Mouse (Mus musculus) neural tube, embryonic 12.5 days (tissue): ENCODE results near the gene Fam217b. TPM values are rescaled to one million over a fixed set of nuclear protein-coding genes. Genes with fewer than 3 reads are reported as not detected.

Source experiments
- ATAC-seq: fragments of 200-750 bp; cut with Nextera tagmentation; 2 replicates; pipeline ENCODE4 v1.8.0; 2017; ENCODE audit warnings: low read depth, mild to moderate bottlenecking, moderate TSS enrichment, moderate library complexity; ENCODE audit not compliant: low FRiP score
- H3K27ac ChIP-seq: fragments of 300-500 bp; sonication (generic); 2 replicates; pipeline ENCODE4 v1.5.1; 2016
- H3K27me3 ChIP-seq: fragments of 300-500 bp; sonication (generic); replicated peaks from 2 replicates; pipeline ENCODE4 v1.6.1; 2016; ENCODE audit warnings: mild to moderate bottlenecking
- H3K36me3 ChIP-seq: fragments of 300-500 bp; sonication (generic); 2 replicates; pipeline ENCODE4 v1.6.1; 2016; ENCODE audit warnings: mild to moderate bottlenecking
- H3K4me1 ChIP-seq: fragments of 300-500 bp; sonication (generic); 2 replicates; pipeline ENCODE4 v1.6.1; 2016
- H3K4me2 ChIP-seq: fragments of 300-500 bp; sonication (generic); replicated peaks from 2 replicates; pipeline ENCODE4 v1.6.1; 2016; ENCODE audit warnings: mild to moderate bottlenecking
- H3K4me3 ChIP-seq: fragments of 300-500 bp; sonication (generic); 2 replicates; pipeline ENCODE4 v1.5.1; 2016
- H3K9ac ChIP-seq: fragments of 300-500 bp; sonication (generic); 2 replicates; pipeline ENCODE4 v1.6.1; 2016; ENCODE audit warnings: mild to moderate bottlenecking
- H3K9me3 ChIP-seq: fragments of 300-500 bp; sonication (generic); 2 replicates; pipeline ENCODE4 v1.6.1; 2016; ENCODE audit warnings: mild to moderate bottlenecking
- WGBS: fragments of 180-500 bp; shearing (Covaris S2); methylation state at CpG from one replicate; pipeline ENCODE4 v1.1.7; 2016; 5-methylcytosine and 5-hydroxymethylcytosine counted together
- polyA plus RNA-seq: library from polyadenylated mRNA; unstranded; fragments of >200 nt; fragmentation: Nextera tagmentation; extraction: Ambion mirVana; gene quantifications from 2 replicates; pipeline ENCODE4 v1.2.1, GENCODE M21; 2016

The Fam217b gene
- polyA plus RNA-seq, 1 experiment from 2014 or later = 6.3 TPM

DNA sequence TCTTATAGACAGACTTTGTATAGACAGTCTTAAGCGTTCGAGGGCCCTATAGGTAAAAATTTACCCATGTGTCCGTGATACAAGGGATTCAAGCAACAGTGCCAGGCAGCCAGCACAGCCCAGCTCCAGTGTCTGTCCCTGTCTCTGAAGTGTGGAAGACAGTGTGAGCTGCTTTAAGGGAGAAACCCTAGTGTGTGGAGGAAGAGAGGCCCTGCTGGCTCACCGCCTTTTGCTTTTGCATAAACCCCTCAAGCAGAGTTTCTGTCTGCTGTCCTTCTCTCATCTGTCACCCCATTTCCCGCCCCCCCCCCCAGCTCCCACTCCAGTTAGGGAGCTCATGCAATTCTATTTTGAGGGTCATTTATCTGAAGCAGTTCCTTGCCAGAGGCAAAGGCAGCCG lies 7.3 kb downstream of the Fam217b start:
- ATAC-seq = no peak
- 52% methylated on average over 6 of the region's 6 CpGs for WGBS

DNA sequence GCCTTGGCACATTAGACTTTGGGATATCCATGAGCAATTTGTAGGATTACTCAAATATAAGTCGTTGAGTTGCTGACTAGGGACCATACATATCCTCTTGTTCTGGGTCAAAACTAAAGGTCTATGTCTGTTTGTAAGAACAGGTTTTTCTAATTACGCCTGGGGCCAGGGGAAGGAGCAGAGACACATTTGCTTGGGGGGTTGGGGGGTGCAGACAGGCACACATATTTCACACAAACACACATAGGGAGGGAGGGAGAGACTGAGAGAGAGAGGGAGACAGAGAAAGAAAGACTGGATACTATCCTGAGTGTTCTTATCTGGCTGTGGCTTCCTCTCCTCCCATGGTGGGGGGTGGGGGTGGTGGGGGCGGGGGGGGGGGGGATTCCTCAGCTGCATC lies 7.9 kb downstream of the Fam217b start:
- peaks cover 10% of the 10 kb centered on the region for H3K4me1 ChIP-seq
- no peak overlapping the region for H3K4me2 ChIP-seq
- no peak overlapping the region for H3K27ac ChIP-seq
- H3K9ac ChIP-seq = no peak overlapping the region
- no peaks in the 10 kb centered on the region for H3K27me3 ChIP-seq
- no peak overlapping the region for H3K4me3 ChIP-seq
- H3K9me3 ChIP-seq = no peaks in the 10 kb centered on the region
- no peaks in the 10 kb centered on the region for H3K36me3 ChIP-seq
- 44% methylated on average over 3 of the region's 3 CpGs for WGBS
- ATAC-seq = no peak

More for the DNA sequence above, 7.3 kb downstream of the Fam217b start:
- H3K4me3 ChIP-seq = no peak overlapping the region
- no peak overlapping the region for H3K27ac ChIP-seq
- H3K4me1 ChIP-seq = peaks cover 10% of the 10 kb centered on the region
- no peaks in the 10 kb centered on the region for H3K36me3 ChIP-seq
- H3K4me2 ChIP-seq = no peak overlapping the region
- no peaks in the 10 kb centered on the region for H3K9me3 ChIP-seq
- H3K9ac ChIP-seq = no peak overlapping the region
- H3K27me3 ChIP-seq = no peaks in the 10 kb centered on the region

- Histone ChIP-seq H3K4me2 (no peak overlapping the region), H3K36me3 (no peaks in the 10 kb centered on the region), H3K9ac (no peak overlapping the region), H3K9me3 (no peaks in the 10 kb centered on the region), H3K4me1 (peaks cover 10% of the 10 kb centered on the region), H3K4me3 (no peak overlapping the region), H3K27me3 (no peaks in the 10 kb centered on the region), H3K27ac (no peak overlapping the region)
- no peak for ATAC-seq
- WGBS = 79% methylated on average over 5 of the region's 5 CpGs
These were observed 8.9 kb downstream of the Fam217b start for GRCm38 (mm10) chr2:178423223-178423622.

- Histone ChIP-seq H3K9me3 (no peaks in the 10 kb centered on the region), H3K36me3 (no peaks in the 10 kb centered on the region), H3K4me1 (peaks cover 6% of the 10 kb centered on the region), H3K4me3 (no peak overlapping the region), H3K27me3 (no peaks in the 10 kb centered on the region), H3K4me2 (no peak overlapping the region), H3K9ac (no peak overlapping the region), H3K27ac (no peak overlapping the region)
- no peak; the same call in 1 of the 2 replicates for ATAC-seq
- 52% methylated on average over 4 of the region's 4 CpGs for WGBS
These were observed 11.9 kb downstream of the Fam217b start for GRCm38 (mm10) chr2:178426229-178426628.

DNA sequence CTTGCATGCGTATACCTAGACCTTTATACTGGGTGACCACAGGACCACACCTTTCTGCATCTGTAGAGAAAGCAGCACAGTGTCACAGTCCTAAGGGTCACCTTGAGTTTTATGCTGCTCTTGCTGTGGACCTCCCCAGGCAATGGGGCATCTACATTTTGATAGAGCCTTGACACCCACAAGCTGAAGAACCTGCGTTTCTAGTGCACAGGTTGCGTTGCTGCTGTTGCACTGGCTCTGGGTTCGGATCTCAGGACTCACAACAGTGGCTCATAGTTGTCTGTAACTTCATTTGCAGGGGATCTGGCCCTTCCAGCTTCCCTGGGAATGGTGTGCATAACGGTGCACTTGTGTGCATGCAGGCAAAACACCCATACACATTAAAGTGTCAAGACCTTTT lies 12.9 kb downstream of the Fam217b start:
- H3K4me2 ChIP-seq = no peak overlapping the region
- 84% methylated on average over 5 of the region's 5 CpGs for WGBS
- no peaks in the 10 kb centered on the region for H3K36me3 ChIP-seq
- no peak overlapping the region for H3K27ac ChIP-seq
- H3K4me3 ChIP-seq = no peak overlapping the region
- ATAC-seq = no peak
- peaks cover 5% of the 10 kb centered on the region for H3K4me1 ChIP-seq
- H3K27me3 ChIP-seq = no peaks in the 10 kb centered on the region
- H3K9ac ChIP-seq = no peak overlapping the region
- H3K9me3 ChIP-seq = no peaks in the 10 kb centered on the region

DNA sequence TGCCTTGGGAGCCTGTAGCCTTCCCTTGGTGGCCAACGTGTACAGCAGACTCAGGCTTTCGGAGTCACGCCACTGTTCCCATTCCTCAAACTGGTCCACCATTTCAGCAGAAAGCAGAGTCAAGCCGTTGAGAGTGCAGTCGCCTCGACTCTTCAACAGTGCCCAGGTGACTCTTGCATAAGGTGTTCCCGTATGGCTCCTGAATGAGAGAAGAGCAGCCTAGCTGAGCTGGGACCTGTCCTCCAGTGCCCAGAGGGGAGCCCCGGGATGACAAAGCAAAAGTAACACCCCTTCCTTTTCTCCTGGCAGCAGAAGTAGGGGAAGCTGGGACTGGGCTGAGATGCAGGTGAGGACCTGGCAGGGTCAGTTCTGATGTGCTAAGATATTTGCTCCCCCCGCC lies 13.9 kb downstream of the Fam217b start:
- H3K9ac ChIP-seq = no peak overlapping the region
- H3K27ac ChIP-seq = no peak overlapping the region
- no peaks in the 10 kb centered on the region for H3K9me3 ChIP-seq
- no peaks in the 10 kb centered on the region for H3K4me1 ChIP-seq
- ATAC-seq = no peak
- no peak overlapping the region for H3K4me2 ChIP-seq
- no peak overlapping the region for H3K4me3 ChIP-seq
- no peaks in the 10 kb centered on the region for H3K27me3 ChIP-seq
- no peaks in the 10 kb centered on the region for H3K36me3 ChIP-seq
- 78% methylated on average over 9 of the region's 9 CpGs for WGBS

- no peaks in the 10 kb centered on the region for H3K4me1 ChIP-seq
- no peak overlapping the region for H3K4me2 ChIP-seq
- no peak overlapping the region for H3K4me3 ChIP-seq
- H3K27ac ChIP-seq = no peak overlapping the region
- 91% methylated on average over 4 of the region's 4 CpGs for WGBS
- ATAC-seq = no peak
- no peaks in the 10 kb centered on the region for H3K9me3 ChIP-seq
- no peaks in the 10 kb centered on the region for H3K27me3 ChIP-seq
- no peaks in the 10 kb centered on the region for H3K36me3 ChIP-seq
- H3K9ac ChIP-seq = no peak overlapping the region
These were observed 14.4 kb downstream of the Fam217b start for GRCm38 (mm10) chr2:178428676-178429075.

GRCm38 (mm10) chr2:178429426-178429825 lies 15.1 kb downstream of the Fam217b start:
- Histone ChIP-seq H3K4me2 (no peak overlapping the region), H3K27me3 (no peaks in the 10 kb centered on the region), H3K9me3 (no peaks in the 10 kb centered on the region), H3K9ac (no peak overlapping the region), H3K27ac (no peak overlapping the region), H3K4me1 (no peaks in the 10 kb centered on the region), H3K36me3 (no peaks in the 10 kb centered on the region), H3K4me3 (no peak overlapping the region)
- WGBS = 80% methylated on average over 6 of the region's 6 CpGs
- ATAC-seq = no peak

DNA sequence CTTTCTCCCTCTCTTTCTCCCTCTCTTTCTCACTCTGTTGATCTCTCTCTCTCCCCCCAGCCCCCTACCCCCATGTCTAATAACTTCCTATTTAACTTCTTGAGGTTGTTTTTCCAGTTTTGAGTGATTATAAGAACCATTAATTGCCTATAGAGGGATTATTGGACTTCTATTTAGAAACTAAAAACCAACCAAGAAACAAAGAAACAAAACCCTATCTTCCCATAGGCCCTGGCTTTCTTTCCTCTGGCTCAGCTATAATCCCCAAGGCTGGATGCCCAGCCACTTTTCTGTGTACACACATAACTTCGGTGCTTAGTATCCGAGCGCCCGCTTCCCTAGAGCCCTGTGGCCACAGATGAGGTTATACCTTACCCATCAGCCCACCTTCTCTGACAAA lies 15.9 kb downstream of the Fam217b start, which contains the start of gene Cdh26:
Gene Cdh26 (plus strand): TSS at position 301 of the 400 bp plus-strand sequence.
- H3K9me3 ChIP-seq = no peaks in the 10 kb centered on the region
- WGBS = 91% methylated on average over 4 of the region's 4 CpGs
- H3K4me3 ChIP-seq = no peak within 1 kb of the TSS
- H3K9ac ChIP-seq = no peak within 1 kb of the TSS
- H3K4me1 ChIP-seq = no peaks in the 10 kb centered on the region
- H3K4me2 ChIP-seq = no peak within 1 kb of the TSS
- ATAC-seq = no peak
- no peak within 1 kb of the TSS for H3K27ac ChIP-seq
- no peaks in the 10 kb centered on the region for H3K27me3 ChIP-seq
- no peaks in the 10 kb centered on the region for H3K36me3 ChIP-seq

DNA sequence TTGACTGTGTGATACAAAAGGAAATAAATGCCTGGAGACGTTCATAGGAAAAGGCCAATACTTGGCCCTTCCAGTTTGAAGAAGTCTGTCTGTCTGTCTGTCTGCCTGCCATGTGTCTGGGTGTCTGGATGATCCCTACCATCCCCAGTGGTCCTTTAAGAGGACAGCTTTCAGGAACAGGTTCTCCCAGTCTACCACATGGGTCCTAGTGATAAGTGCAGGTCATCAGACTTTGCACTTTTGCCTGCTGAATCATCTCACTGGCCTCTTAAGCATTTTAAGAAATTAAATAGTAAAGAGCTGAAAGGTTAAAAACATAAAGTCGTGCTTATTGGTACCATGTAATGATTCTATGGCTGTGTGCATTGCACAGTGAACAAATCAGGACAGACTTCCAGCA lies 19.2 kb downstream of the Fam217b start:
- no peaks in the 10 kb centered on the region for H3K36me3 ChIP-seq
- 78% methylated on average over 2 of the region's 2 CpGs for WGBS

DNA sequence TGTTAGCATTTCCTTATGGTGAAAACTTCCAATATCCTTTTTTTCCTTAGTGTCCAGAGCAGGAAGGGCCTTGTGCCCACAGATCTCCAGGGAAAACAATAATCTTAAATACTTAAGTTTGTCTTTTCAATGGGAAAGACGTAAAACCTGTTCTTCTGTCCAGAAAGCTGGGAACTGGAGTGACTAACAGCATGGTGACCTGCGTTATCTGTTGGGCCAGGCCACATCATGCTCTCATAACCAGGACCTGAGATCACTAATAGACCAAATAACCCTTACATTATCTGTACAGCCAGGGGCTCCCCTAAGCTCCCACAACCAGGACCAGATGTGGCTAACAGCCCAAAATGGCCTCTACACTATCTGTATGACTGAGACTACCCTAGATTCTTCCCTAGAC lies 19.6 kb downstream of the Fam217b start:
- H3K4me2 ChIP-seq = no peak overlapping the region
- H3K27ac ChIP-seq = no peak overlapping the region
- no peaks in the 10 kb centered on the region for H3K27me3 ChIP-seq
- 93% methylated on average over 2 of the region's 2 CpGs for WGBS
- no peak overlapping the region for H3K4me3 ChIP-seq
- no peak for ATAC-seq
- no peaks in the 10 kb centered on the region for H3K36me3 ChIP-seq
- no peaks in the 10 kb centered on the region for H3K4me1 ChIP-seq
- no peaks in the 10 kb centered on the region for H3K9me3 ChIP-seq
- no peak overlapping the region for H3K9ac ChIP-seq

More for the DNA sequence above, 19.2 kb downstream of the Fam217b start:
- H3K27ac ChIP-seq = no peak overlapping the region
- no peak overlapping the region for H3K4me2 ChIP-seq
- no peaks in the 10 kb centered on the region for H3K9me3 ChIP-seq
- H3K27me3 ChIP-seq = no peaks in the 10 kb centered on the region
- H3K4me3 ChIP-seq = no peak overlapping the region
- no peaks in the 10 kb centered on the region for H3K4me1 ChIP-seq
- ATAC-seq = no peak
- no peak overlapping the region for H3K9ac ChIP-seq

DNA sequence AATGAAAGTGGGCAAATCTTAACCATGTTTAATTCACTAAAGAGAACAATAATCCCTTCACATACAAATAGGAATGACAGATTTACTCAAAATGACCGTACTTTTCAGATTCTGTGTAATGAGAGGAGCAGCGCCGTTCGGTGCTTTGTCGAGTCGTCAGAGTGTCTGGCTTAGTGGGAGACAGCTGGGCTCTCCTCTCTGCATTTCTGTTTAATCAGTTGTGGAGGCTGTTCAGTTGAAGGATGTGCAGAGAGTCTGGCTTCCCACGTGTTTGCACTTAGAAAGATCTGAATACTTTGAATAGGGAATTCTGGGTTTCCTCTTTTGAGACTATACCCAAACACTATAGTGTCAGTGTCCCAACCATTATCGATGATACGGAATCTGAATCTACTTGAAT lies 23.0 kb downstream of the Fam217b start:
- WGBS = 73% methylated on average over 9 of the region's 9 CpGs
- no peak for ATAC-seq
- H3K4me2 ChIP-seq = no peak overlapping the region
- no peaks in the 10 kb centered on the region for H3K4me1 ChIP-seq
- H3K4me3 ChIP-seq = no peak overlapping the region
- no peaks in the 10 kb centered on the region for H3K9me3 ChIP-seq
- H3K27ac ChIP-seq = no peak overlapping the region
- no peak overlapping the region for H3K9ac ChIP-seq
- no peaks in the 10 kb centered on the region for H3K36me3 ChIP-seq
- H3K27me3 ChIP-seq = no peaks in the 10 kb centered on the region

GRCm38 (mm10) chr2:178449386-178449785 lies 35.1 kb downstream of the Fam217b start:
- ATAC-seq = no peak
- Histone ChIP-seq H3K27ac (no peak overlapping the region), H3K4me1 (no peaks in the 10 kb centered on the region), H3K4me2 (no peak overlapping the region), H3K27me3 (no peaks in the 10 kb centered on the region), H3K4me3 (no peak overlapping the region), H3K9me3 (no peaks in the 10 kb centered on the region), H3K36me3 (no peaks in the 10 kb centered on the region), H3K9ac (no peak overlapping the region)
- WGBS = 90% methylated on average over 4 of the region's 4 CpGs
